Mouse (Mus musculus): Measurements from ENCODE around the gene Tnc.
"Not testable (repeated sequence)": the region's sequence is repeated elsewhere in the genome, so short reads cannot be mapped to it uniquely, and the experiment has no call there.

Tnc gene

DNA sequence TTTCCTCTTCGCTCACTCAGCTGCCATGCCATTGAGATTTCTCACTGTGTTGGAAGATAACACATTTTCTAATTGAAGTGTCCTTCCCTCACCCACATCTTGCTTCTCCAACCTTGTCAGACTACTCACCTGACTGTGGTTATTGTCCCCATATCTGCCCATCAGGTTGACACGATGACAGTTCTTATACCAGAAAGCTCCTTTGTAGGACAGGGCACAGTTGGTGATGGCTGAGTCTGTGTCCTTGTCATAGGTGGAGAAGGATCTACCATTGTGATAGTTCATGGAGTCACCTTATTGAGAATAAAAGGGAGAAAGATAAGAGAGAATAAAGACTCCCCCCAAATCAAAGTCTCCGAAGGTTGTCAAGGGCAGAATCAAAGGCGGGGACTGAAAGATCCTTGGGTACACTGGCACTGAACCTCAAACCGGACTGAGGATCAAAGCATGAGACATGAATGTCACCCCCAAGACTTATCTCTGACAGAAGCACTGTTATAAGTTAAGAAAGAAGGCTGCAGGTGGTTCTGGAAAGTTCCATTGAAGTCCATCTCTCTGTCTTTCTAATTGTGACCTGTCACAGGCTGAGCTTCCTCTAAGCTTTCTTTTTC, 84.9 kb downstream of the Tnc start:
- no peak for DNase-seq

DNA sequence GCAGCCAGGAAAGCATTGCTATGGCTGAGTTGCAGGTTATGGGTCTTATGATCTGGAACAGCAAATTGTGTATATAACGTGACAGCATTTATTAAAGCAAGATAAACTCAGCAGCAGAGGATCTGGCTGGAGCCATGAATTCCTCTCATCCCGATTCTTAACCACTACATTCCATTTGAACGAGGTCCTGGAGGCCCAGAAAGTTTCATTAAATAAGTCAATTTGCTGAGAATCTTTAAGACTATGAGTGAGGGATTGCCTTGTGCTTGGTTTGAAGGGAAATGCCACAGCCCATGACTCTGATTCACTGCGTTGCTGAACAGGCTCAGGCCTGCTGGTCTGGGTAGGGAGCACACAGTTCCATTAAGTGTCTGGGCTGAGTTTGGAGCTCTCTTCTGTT, 88.2 kb downstream of the Tnc start:
- DNase-seq, result no peak

DNA sequence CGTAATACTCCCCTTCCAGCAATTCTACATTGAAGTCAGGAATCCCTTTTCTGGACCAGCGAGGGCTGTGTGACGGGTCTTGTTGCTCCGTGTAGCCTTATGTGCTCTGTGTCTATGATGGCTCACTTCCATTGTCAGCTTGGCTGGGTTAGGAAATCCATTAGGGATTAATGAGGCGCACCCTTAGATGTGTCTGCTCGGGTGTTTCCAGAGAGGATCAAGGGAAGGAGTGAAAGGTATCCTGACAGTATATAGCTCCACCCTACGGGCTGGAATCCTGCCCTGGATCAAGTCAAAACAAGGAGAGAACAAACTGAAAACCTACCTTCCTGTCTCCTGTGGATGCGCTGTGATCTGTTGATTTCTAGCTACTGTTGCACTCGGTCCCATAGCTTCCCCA, 96.8 kb downstream of the Tnc start:
- DNase-seq, result no peak

DNA sequence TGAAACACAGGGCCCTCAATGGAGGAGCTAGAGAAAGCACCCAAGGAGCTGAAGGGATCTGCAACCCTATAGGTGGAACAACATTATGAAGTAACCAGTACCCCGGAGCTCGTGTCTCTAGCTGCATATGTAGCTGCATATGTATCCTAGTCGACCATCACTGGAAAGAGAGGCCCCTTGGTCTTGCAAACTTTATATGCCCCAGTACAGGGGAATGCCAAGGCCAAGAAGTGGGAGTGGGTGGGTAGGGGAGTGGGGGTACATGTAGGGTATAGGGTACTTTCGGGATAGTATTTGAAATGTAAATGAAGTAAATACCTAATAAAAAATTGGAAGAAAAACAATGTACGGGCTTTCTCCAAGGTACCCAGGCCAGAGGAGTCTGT, 98.1 kb downstream of the Tnc start:
- DNase-seq, result not testable (repeated sequence)

DNA sequence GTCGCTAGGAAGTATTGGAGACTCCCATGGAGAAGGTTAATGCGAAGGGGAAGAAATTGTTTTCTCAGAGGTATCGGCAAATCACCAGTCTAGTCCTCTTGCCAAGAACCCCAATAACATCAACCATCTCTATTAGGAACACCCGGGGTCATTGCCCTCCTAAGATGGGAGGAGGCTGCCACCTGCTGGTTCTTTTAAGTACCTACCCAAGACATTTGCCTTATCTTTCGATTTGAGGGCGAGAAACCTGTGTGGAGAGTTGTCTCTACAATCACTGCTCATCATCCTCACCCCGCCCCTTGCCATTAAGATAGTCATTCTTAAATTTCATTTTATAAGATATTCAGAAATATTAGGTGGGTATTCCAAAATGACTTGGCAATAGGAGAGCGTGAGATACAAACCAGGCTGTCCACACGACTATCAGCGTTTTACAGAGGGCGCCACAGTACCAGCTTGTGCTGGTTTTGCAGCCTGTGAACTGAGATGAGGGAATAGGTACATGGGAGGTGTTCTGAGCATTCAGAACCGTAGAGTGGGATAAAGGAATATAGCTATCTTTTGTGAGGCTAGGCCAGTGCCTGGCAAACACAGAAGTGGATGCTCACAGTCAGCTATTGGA, 98.6 kb downstream of the Tnc start:
- DNase-seq, result peak; percentile 34

DNA sequence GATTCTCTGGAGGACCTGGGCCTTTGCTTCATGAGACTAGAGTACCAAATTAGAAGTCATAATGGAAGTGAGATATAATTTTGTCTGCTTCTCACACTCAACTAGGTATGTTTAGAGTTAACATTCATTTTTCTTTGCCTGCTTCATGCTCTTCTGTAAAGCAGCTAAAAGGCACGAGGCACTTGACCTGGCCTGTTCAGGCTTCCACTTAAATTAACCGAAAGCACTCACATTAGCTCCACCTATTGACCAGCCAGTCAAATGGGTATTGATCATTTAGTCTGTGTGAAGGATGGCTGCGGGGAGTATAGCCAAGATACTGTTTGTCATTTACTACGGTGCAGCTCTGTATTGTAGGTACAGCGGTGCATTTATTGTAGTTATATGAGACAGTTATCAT, 103.0 kb downstream of the Tnc start:
- DNase-seq, result no peak

DNA sequence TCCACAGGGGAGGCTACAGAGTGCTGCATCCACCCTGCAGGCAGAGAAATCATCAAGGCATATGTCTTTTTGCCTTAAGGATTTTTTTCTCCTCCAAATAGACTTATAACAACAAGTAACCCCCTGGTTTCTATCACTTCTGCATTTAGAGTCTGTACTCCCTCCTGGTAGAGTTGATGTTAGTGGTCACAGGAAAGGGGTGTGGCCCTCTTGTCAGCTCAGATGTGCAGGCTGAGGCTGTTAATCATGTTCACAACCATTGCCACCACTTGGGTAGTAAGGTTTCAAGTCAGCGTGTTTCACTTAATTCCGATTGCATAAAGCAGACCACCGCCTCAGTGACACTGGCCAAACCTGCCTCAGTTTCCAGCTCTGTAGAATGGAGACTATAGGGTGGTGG, 103.9 kb downstream of the Tnc start:
- DNase-seq, result no peak

DNA sequence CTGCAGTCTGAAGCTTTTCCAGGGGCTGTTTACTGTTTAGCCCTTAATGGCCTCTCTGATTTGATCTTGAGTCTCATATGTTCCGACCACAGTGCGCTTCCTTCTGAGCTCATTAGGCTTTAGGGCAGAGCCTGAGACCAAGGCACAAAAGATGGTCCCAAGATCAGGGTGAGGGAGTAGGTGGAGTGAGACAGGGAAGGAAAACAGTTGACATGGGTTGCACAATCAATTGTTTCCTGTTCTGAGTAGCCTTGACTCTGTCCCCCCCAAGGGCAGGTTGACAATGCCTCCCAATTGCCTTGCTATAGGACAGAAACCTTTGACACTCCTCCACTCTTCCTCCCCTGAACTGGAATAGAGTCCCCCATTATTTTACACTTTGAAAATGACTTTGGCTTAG, 105.4 kb downstream of the Tnc start:
- no peak for DNase-seq

DNA sequence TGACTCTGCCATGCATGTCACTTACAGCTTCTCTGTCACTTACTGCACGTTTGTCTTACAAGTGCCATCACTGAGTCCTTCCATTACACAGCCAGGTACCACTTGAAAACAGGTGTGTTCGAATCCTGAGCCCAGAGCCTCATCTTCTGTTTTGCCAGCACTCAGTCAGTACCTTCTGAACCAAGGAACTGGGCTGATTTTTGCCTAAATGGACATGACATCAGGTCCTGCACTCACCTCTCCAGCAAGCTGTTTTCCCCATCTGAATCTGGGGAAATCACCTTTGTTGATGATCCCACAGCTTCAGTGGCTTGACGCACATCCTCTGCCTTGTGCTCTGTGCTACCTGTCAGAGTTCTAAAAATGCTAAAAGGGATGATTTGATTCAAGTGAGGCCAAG, 107.4 kb downstream of the Tnc start:
- no peak for DNase-seq

DNA sequence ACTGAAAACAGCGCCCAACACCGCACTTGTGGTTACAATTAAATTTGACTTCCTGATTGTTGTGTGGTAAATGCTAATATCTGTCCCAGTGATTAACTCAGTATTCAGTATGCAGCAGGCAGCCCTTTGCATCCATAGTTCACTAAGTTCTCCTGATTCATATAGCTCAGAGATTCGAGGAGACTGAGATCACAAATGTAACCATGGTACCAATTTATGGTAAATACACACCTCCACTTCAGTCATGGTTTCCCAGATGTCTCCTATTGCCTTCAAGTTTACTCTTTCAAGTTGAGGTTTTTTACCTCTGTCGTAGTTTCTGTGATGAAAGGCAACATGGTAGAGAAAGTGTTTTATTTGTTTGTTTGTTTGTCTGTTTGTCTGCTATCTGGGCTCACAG, 110.9 kb downstream of the Tnc start:
- no peak for DNase-seq

DNA sequence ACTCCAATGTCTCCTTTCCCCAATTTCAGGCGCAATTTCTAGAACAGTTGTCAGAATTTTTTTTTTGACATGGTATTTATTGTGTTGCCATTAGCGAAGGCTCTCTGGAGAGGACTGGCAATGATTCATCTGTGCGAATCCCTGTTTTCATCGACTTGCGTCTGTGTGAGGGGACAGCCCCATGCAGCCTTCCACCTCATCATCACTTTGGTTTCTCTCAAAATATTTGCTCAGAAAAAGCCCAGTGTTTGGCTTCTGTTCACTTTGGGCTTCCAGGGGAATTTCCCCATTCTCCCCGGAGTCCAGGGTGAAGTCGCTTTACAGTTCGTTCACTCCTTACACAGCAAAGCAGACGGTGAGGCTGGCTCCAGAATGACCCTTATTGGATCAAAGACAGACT, 111.5 kb downstream of the Tnc start:
- no peak for DNase-seq

DNA sequence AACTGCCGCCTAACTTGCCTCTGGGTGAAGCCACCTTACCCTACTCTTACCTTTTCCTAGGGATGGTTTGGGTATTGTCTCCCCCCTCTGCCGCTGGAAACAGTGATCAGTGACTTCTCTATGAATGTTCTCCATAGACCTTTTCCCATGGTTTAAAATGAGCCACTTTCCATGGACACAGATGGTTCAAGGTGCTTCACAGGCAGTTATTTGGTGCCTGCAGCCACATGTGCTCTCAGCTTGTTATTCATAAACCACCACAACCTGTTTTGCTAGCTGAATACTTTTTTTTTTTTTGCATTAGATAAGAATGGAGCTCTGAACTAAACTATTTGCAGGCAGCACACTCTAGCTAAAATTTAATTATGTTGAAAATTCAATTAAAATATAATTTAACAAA, 116.0 kb downstream of the Tnc start:
- no peak for DNase-seq

DNA sequence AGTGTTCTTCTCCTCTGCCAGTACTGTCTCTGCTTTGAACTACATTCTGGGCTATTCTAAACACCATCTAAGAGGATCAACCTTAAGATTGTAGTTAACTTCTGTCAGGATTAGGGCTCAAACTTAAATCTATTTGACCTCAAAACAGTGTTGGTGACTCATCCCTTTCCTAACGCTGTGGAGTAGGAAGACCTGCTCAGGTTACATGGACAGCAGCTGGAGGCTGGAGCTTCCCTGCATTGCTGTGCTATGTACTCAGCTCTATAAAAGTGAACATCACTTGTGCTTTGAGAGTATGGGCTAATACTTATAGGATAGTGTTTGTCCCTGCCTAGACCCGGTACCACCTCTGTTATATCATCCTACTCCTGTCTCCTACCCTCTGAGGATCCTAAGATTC, 117.3 kb downstream of the Tnc start:
- no peak for DNase-seq

DNA sequence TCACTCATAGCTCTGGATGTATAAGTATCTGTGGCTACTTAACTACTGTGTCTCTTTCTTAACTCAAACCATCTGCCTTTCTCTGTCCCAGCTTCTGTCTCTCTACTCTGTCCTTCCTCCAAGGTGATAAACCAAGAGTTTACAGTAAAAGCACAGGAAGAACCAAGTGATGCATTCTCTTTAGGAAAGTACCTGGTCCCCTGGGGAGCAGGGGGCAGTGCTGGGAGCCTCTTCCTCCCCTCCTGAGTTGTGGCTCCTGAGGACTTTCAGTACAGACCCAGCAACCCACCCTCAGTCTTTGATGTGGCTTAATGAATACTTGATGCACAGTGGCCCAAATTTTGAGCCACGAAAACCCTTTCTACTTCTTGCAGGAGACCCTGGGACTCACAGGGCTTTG, 118.6 kb downstream of the Tnc start:
- DNase-seq, result no peak

DNA sequence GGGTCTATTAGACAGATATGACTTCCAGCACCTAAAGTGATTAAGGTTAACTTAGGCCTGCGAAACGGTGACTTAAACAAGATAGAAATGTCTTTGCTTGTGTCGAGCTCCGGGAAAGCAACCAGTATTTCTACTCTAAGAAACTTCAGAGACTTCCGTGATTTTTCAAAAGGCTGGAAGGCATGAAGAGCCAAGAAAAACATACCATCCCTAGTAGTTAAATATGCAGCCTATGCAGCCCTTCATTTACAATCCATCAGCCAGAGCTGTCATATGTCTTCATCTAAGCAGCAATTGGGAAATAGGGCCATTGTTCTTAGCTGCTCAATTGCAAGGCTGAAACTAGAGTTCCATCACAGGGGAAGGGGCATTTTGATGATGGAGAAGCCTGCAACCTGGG, 129.6 kb downstream of the Tnc start:
- DNase-seq, result no peak

DNA sequence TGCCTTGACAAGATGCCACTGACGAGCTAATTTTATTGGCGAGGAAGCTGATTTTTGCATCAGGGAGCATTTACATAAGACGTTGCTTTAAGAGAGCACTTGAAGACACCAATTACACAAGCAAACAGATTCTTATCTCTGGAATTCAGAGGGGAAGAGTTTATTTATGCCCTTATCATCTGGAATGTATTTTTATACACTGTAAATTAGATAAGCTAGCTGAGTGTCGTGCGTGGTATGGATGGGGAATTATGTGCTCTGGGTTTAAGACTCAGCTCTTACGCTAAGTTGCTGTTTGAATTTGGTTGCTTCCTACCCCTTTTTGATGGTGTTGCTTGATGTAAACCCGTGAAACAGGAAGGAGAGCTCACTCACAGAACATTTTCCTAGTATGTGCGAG, 130.1 kb downstream of the Tnc start:
- DNase-seq, result no peak

DNA sequence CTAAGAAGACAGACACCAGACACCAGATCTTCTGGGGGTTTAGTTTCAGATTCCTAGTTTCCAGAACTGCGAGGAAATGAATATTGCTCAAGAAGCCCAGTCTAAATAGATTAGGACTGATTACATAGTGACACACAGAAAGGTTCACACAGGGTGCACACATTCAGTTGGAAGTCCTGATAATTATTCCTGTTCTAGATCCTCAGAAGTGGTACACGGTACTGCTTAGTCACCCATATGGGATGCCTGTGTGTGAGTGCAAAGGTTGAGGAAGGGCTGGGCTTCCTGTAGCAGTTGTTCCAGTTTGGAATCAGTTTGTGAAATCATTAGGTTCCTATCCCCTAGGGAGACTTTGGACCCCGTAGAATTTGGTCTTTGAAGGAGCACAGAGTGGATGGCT, 130.5 kb downstream of the Tnc start:
- DNase-seq, result no peak
